In the genomic region with DNA sequence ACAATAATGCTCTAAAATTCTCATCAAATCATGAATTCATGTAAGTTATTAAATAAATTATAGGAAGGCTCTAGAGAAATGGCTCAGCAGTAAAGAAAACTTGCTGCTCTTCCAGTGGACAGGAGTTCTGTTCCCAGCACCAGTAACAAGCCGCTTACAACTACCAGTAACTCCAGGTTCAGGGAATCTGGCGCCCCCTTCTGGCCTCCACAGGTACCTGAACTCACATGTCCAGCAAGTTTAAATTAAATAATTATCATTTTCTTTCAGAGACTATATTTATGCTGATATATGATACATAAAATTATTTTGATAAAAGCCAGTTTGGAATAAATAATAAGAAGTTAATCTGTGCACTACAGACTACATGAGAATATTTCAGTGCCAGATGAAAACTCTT, we compare ENCODE assay signal across 14 mouse cellular contexts. TPM values are rescaled to one million over a fixed set of nuclear protein-coding genes. Genes with fewer than 3 reads are reported as not detected.
DNase-seq lines count a peak whose midpoint lies in the region; ATAC-seq and TF ChIP-seq lines count a peak whose summit lies in the region.
"Had no signal": no experiment of that assay in that cellular context is flagged by ENCODE, and none has a peak within 500 bp of the region (broad histone marks: within the 10 kb centered on the region; RNA-seq: fewer than 3 reads in every experiment).

No protein-coding gene starts in this region.

- H3K27ac ChIP-seq in liver, adult 2 months (replicated peaks; ENCODE audit: insufficient read depth, low read depth, low read length), result no peak overlapping the region
- no peak overlapping the region for H3K27ac ChIP-seq in liver, embryonic 12.5 days
- H3K27ac ChIP-seq in ES-Bruce4 (ENCODE audit: insufficient read depth, low read length), result no peak overlapping the region
- H3K27ac ChIP-seq: hindbrain, embryonic 13.5 days; lung, embryonic 15.5 days; midbrain, embryonic 10.5 days had no signal

- no peak overlapping the region for H3K4me3 ChIP-seq in liver, adult 2 months (ENCODE audit: insufficient read depth, low read depth, low read length)
- no peak overlapping the region for H3K4me3 ChIP-seq in liver, embryonic 12.5 days
- H3K4me3 ChIP-seq in ES-Bruce4 (ENCODE audit: low read depth, low read length), result no peak overlapping the region
- H3K4me3 ChIP-seq: hindbrain, embryonic 13.5 days; lung, embryonic 15.5 days; midbrain, embryonic 10.5 days had no signal

- H3K36me3 ChIP-seq in liver, adult 2 months (ENCODE audit: control insufficient read depth, insufficient read depth, low read length), result no peaks in the 10 kb centered on the region
- H3K36me3 ChIP-seq in liver, embryonic 12.5 days, result no peaks in the 10 kb centered on the region
- H3K36me3 ChIP-seq in ES-Bruce4 (ENCODE audit: control insufficient read depth, insufficient read depth, low read length, poor library complexity, severe bottlenecking), result no peaks in the 10 kb centered on the region
- H3K36me3 ChIP-seq: hindbrain, embryonic 13.5 days; lung, embryonic 15.5 days; midbrain, embryonic 10.5 days had no signal

- WGBS in liver, adult 2 months, result 68% methylated on average over 2 of the region's 2 CpGs
- WGBS in liver, embryonic 12.5 days (ENCODE audit: insufficient replicate concordance), result 59% methylated on average over 2 of the region's 2 CpGs

- no peaks in the 10 kb centered on the region for H3K79me2 ChIP-seq in liver, adult 2 months (ENCODE audit: control insufficient read depth, insufficient read depth, low read length)

- DNase-seq in liver, adult 2 months (ENCODE audit: extremely low read depth, low read depth, low spot score), result no peak
- peak; percentile 30 for DNase-seq in A20 (ENCODE audit: low read depth, low spot score)
- peak; percentile 20 for DNase-seq in induced T-regulatory cell, adult 2 months (ENCODE audit: low read depth)
- no peak for DNase-seq in urinary bladder, postnatal 10 days (ENCODE audit: low spot score)
- DNase-seq in cerebellum, adult 18-20 months, result no peak
- DNase-seq: forebrain, postnatal 0 days; kidney, adult 8-10 months; layer of hippocampus, adult 9-11 months; left cerebral cortex, postnatal 4 days had no signal

- H3K4me1 ChIP-seq in liver, adult 2 months (ENCODE audit: control insufficient read depth, insufficient read depth, low read length), result no peaks in the 10 kb centered on the region
- no peaks in the 10 kb centered on the region for H3K4me1 ChIP-seq in liver, embryonic 12.5 days
- no peaks in the 10 kb centered on the region for H3K4me1 ChIP-seq in ES-Bruce4 (ENCODE audit: control insufficient read depth, insufficient read depth, low read length)
- H3K4me1 ChIP-seq: hindbrain, embryonic 13.5 days; lung, embryonic 15.5 days; midbrain, embryonic 10.5 days had no signal

- no peak for TF ChIP-seq POLR2A in liver, adult 2 months (IDR thresholded peaks at IDR 0.05; ENCODE audit: extremely low read depth, insufficient read depth, low read length)
- TF ChIP-seq POLR2A in ES-Bruce4 (IDR thresholded peaks at IDR 0.05; ENCODE audit: insufficient read depth, low read length), result no peak

- H3K4me2 ChIP-seq in liver, embryonic 12.5 days, result no peak overlapping the region
- H3K4me2 ChIP-seq: hindbrain, embryonic 13.5 days; lung, embryonic 15.5 days had no signal

- H3K9me3 ChIP-seq in liver, embryonic 12.5 days (replicated peaks), result no peaks in the 10 kb centered on the region
- H3K9me3 ChIP-seq in ES-Bruce4 (replicated peaks; ENCODE audit: control insufficient read depth, insufficient read depth, low read length, poor library complexity, severe bottlenecking), result no peaks in the 10 kb centered on the region
- H3K9me3 ChIP-seq: hindbrain, embryonic 13.5 days; lung, embryonic 15.5 days; midbrain, embryonic 10.5 days had no signal

- peak; percentile 8; the same call in 1 of the 2 replicates for TF ChIP-seq CTCF in liver, adult 2 months (IDR thresholded peaks at IDR 0.05; ENCODE audit: low read depth, low read length)
- peak; percentile 45 for TF ChIP-seq CTCF in ES-Bruce4 (IDR thresholded peaks at IDR 0.05; ENCODE audit: low read depth, low read length)

- no peaks in the 10 kb centered on the region for H3K27me3 ChIP-seq in liver, adult 2 months (ENCODE audit: control insufficient read depth, insufficient read depth, low read length)
- no peaks in the 10 kb centered on the region for H3K27me3 ChIP-seq in liver, embryonic 12.5 days (replicated peaks)
- no peaks in the 10 kb centered on the region for H3K27me3 ChIP-seq in ES-Bruce4 (ENCODE audit: control insufficient read depth, insufficient read depth, low read length, poor library complexity, severe bottlenecking)
- H3K27me3 ChIP-seq: hindbrain, embryonic 13.5 days; lung, embryonic 15.5 days had no signal

- ATAC-seq in liver, embryonic 12.5 days, result no peak
- ATAC-seq: forebrain, postnatal 0 days had no signal

- H3K9ac ChIP-seq in liver, adult 2 months (ENCODE audit: low read depth, low read length), result no peak overlapping the region
- no peak overlapping the region for H3K9ac ChIP-seq in liver, embryonic 12.5 days
- H3K9ac ChIP-seq in ES-Bruce4 (ENCODE audit: low read depth, poor library complexity, severe bottlenecking), result no peak overlapping the region
- H3K9ac ChIP-seq: forebrain, postnatal 0 days; hindbrain, embryonic 13.5 days; lung, embryonic 15.5 days had no signal

- no peak for TF ChIP-seq EP300 in ES-Bruce4 (IDR thresholded peaks at IDR 0.05; ENCODE audit: insufficient read depth, low read depth, low read length)

RNA-seq across cellular contexts. Expression of gene Myct1, which starts 20.2 kb away (rescaled TPM):
- 2.5 and 2.8 TPM in 2 replicates for total RNA-seq in liver, adult 2 months (2014; rRNA removed)
- 0.51 and 1.1 TPM in 2 replicates for polyA plus RNA-seq in liver, adult 2 months (2012; rRNA removed)
- 3.0 TPM in 2 replicates for polyA plus RNA-seq in liver, embryonic 12.5 days (2016; fragmentation: Nextera tagmentation; extraction: Ambion mirVana)
- polyA plus RNA-seq in ES-Bruce4 (2011; ENCODE audit: insufficient read depth, insufficient read length, low read depth, missing spikeins), result not detected in 2 replicates

RNA-seq across cellular contexts. Expression of gene Syne1, which starts 22.0 kb away (rescaled TPM):
- 26.4 and 33.6 TPM in 2 replicates for total RNA-seq in liver, adult 2 months (2014; rRNA removed)
- polyA plus RNA-seq in liver, adult 2 months (2012; rRNA removed), result 7.5 and 9.6 TPM in 2 replicates
- polyA plus RNA-seq in liver, embryonic 12.5 days (2016; fragmentation: Nextera tagmentation; extraction: Ambion mirVana), result 4.4 and 4.7 TPM in 2 replicates
- polyA plus RNA-seq in ES-Bruce4 (2011; ENCODE audit: insufficient read depth, insufficient read length, low read depth, missing spikeins), result 2.2 and 3.2 TPM in 2 replicates

Comparison
In these comparisons a context has a peak if more than half of its experiments do, and no peak if none do; other contexts are left out.
1. DNase-seq: peak in A20 (single experiment) and induced T-regulatory cell, adult 2 months (single experiment); none in liver, adult 2 months (single experiment), urinary bladder, postnatal 10 days (single experiment) and cerebellum, adult 18-20 months (0 of 2).